Mouse (Mus musculus): Measurements from ENCODE around the gene Gsg1. TPM values are rescaled to one million over a fixed set of nuclear protein-coding genes. Genes with fewer than 3 reads are reported as not detected.

Gene Gsg1
- polyA plus RNA-seq, 1 experiment from 2014 or later: 0.64 TPM

DNA sequence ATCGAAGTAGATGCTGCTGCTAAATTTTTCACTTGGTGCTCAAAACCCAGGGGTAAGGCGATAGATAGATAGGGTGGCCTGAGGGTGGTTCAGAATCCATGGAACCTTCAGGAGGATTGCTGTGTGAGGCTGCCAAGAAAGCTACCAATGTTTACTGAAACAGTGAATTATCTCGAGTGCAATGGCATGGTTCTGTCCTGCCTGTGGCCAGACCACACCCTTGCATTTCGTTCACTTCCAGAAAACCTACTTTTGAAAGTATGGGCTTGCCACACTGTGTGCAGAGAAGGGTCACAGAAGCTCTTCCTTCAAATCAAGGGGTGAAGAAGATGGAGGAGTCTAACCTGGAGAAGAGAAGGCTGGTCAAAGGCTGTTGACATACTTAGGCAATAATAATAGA lies 48.3 kb downstream of the Gsg1 start:
- Histone ChIP-seq H3K36me3 (ENCODE audit: control insufficient read depth, insufficient read depth) (no peaks in the 10 kb centered on the region), H3K27ac (ENCODE audit: low read length) (no peak overlapping the region), H3K4me3 (ENCODE audit: low read length) (no peak overlapping the region), H3K9ac (ENCODE audit: low read length) (no peak overlapping the region), H3K4me1 (ENCODE audit: control insufficient read depth, insufficient read depth, low read length) (no peaks in the 10 kb centered on the region), H3K4me2 (ENCODE audit: low read depth, low read length) (no peak overlapping the region), H3K27me3 (ENCODE audit: control insufficient read depth, insufficient read depth, low read length) (no peaks in the 10 kb centered on the region), H3K9me3 (replicated peaks; ENCODE audit: control insufficient read depth, low read length) (no peaks in the 10 kb centered on the region)
- no peak for ATAC-seq (replicated peaks; ENCODE audit: extremely low read depth, insufficient read depth, low FRiP score)
- WGBS: 76% methylated on average over 4 of the region's 4 CpGs

DNA sequence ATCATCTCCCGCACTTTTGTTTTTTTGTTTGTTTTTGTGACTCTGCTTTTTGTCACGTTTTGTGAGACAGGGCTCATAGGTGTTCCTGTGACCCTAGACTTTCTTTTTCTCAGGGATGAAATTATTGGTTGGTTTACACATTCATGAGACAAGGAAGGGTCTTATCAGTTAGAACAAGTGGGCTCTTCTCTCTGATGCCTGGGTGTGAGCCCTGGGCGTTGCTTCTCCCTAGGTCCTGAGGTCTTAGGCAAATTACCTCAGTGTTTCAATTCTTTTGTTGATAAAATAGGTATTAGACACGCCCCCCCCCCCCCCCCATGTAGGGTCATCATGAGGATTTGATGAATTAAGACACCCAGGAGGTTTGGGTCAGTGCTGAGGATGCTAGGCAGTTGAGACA lies 49.3 kb downstream of the Gsg1 start:
- Histone ChIP-seq H3K9ac (ENCODE audit: low read length) (no peak overlapping the region), H3K4me3 (ENCODE audit: low read length) (no peak overlapping the region), H3K9me3 (replicated peaks; ENCODE audit: control insufficient read depth, low read length) (no peaks in the 10 kb centered on the region), H3K4me1 (ENCODE audit: control insufficient read depth, insufficient read depth, low read length) (no peaks in the 10 kb centered on the region), H3K27ac (ENCODE audit: low read length) (no peak overlapping the region), H3K36me3 (ENCODE audit: control insufficient read depth, insufficient read depth) (no peaks in the 10 kb centered on the region), H3K4me2 (ENCODE audit: low read depth, low read length) (no peak overlapping the region), H3K27me3 (ENCODE audit: control insufficient read depth, insufficient read depth, low read length) (no peaks in the 10 kb centered on the region)
- WGBS: 61% methylated on average over 4 of the region's 4 CpGs
- ATAC-seq (replicated peaks; ENCODE audit: extremely low read depth, insufficient read depth, low FRiP score): no peak

DNA sequence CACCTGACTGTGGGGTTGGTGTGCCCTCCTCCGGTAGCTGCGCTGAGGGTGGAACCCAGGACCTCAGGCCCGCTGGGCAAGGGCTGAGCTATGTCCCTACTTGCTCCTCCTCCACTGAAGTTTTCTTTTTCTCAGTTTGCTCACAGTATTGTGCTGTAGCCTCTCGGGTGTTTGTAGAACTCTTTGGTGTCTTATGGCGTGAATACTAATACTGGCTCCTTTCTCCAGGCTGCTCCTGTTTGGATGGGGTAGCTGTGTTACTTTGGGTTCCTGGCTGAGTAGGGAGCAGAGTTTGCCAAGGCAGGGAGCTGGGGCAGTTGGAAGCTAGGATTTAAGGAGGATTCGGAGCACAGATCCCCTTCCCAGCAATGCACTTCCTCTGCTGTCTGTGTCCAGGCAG lies 50.4 kb downstream of the Gsg1 start:
- Histone ChIP-seq H3K36me3 (ENCODE audit: control insufficient read depth, insufficient read depth) (no peaks in the 10 kb centered on the region), H3K27ac (ENCODE audit: low read length) (no peak overlapping the region), H3K9me3 (replicated peaks; ENCODE audit: control insufficient read depth, low read length) (no peaks in the 10 kb centered on the region), H3K27me3 (ENCODE audit: control insufficient read depth, insufficient read depth, low read length) (no peaks in the 10 kb centered on the region), H3K4me1 (ENCODE audit: control insufficient read depth, insufficient read depth, low read length) (no peaks in the 10 kb centered on the region), H3K9ac (ENCODE audit: low read length) (no peak overlapping the region), H3K4me2 (ENCODE audit: low read depth, low read length) (no peak overlapping the region), H3K4me3 (ENCODE audit: low read length) (no peak overlapping the region)
- WGBS: 64% methylated on average over 6 of the region's 6 CpGs
- ATAC-seq (replicated peaks; ENCODE audit: extremely low read depth, insufficient read depth, low FRiP score): no peak

DNA sequence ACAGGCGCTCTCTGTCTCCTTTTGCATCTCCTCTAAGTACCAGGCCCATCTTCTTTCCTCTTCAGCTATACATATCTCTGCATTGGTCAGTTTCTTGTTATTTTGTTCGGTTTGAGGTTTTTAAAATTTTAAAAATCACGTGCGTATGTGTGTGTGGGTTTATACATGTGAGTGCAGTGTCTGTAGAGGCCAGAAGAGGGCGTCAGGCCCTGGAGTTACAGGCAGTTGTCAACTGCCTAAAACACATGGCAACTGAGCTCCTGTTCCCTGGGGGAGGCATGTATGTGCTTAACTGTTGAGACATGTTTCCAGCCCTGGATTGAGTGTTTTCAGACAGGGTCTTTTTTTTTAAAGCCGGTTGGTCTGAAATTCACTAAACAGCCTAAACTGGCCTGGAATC lies 51.5 kb downstream of the Gsg1 start:
- Histone ChIP-seq H3K27me3 (ENCODE audit: control insufficient read depth, insufficient read depth, low read length) (no peaks in the 10 kb centered on the region), H3K9ac (ENCODE audit: low read length) (no peak overlapping the region), H3K4me2 (ENCODE audit: low read depth, low read length) (no peak overlapping the region), H3K9me3 (replicated peaks; ENCODE audit: control insufficient read depth, low read length) (no peaks in the 10 kb centered on the region), H3K36me3 (ENCODE audit: control insufficient read depth, insufficient read depth) (no peaks in the 10 kb centered on the region), H3K27ac (ENCODE audit: low read length) (no peak overlapping the region), H3K4me3 (ENCODE audit: low read length) (no peak overlapping the region), H3K4me1 (ENCODE audit: control insufficient read depth, insufficient read depth, low read length) (0 out of 2 replicates have a peak, but pooled peaks cover under 1% of the 10 kb centered on the region)
- ATAC-seq (replicated peaks; ENCODE audit: extremely low read depth, insufficient read depth, low FRiP score): no peak
- 90% methylated on average over 6 of the region's 6 CpGs for WGBS

DNA sequence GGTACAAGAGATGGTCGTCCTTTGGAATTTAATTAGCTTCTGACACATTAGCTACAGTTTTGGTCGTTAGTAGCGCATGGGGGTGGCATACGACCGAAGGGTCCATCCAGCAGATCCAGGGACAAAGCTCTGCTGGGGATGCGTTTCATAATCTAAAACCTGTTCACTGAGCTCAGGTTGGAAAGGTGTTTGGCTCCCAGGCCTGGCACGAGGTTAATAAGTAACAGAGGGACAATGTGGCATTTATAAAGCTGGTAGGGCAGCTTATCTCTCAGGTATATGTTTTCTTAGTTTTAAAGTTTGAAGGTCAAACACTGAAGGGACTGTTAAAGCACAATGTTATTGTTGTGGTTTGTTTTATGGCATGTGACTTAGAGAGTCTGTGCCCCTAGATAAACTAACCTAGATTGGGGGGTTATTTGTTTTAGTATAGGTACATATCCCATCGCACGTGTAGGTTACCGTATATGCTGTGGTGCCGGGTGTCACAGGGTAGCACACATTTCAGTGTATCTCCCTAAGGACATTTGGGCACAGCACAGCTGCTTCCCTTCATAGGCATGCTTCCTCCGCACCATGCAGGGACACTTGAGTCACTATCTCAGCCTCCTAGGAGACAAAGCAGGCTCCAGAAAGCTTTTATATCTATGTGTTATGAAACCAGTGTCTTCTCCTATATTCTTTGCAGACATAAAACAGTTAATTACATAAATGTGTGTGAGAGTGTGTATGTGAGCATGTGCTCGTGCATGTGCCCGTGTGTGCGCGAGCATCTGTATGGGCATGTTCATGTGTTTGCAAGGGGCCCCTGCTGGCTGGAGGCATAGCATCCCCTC lies 53.8 kb downstream of the Gsg1 start:
- Histone ChIP-seq H3K4me1 (ENCODE audit: control insufficient read depth, insufficient read depth, low read length) (peaks cover 3% of the 10 kb centered on the region; the same call in 1 of the 2 replicates), H3K36me3 (ENCODE audit: control insufficient read depth, insufficient read depth) (no peaks in the 10 kb centered on the region), H3K9ac (ENCODE audit: low read length) (no peak overlapping the region), H3K4me2 (ENCODE audit: low read depth, low read length) (no peak overlapping the region), H3K9me3 (replicated peaks; ENCODE audit: control insufficient read depth, low read length) (no peaks in the 10 kb centered on the region), H3K27me3 (ENCODE audit: control insufficient read depth, insufficient read depth, low read length) (no peaks in the 10 kb centered on the region), H3K4me3 (ENCODE audit: low read length) (no peak overlapping the region), H3K27ac (ENCODE audit: low read length) (no peak overlapping the region)
- WGBS: 86% methylated on average over 16 of the region's 16 CpGs
- ATAC-seq (replicated peaks; ENCODE audit: extremely low read depth, insufficient read depth, low FRiP score): no peak

DNA sequence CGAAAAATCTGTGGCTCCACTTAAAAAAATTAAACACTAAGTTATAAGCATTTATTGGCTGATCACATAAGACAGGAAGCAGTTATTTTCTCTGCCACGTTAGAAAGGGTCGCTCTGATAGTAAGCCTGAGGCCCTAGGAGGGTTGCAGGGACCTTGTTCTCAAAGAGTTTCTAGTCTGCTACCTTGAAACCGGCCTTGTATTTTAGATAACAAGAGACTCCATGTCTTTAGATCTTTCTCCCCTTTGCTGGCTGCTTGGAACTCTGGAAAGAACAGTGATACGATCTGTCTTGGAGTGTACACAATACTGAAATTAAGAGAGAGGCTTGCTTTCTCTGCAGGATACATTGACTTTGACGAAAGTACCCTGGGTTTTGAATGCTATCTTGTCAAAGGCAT lies 55.4 kb downstream of the Gsg1 start:
- H3K9me3 ChIP-seq (replicated peaks; ENCODE audit: control insufficient read depth, low read length): no peaks in the 10 kb centered on the region
- no peaks in the 10 kb centered on the region for H3K36me3 ChIP-seq (ENCODE audit: control insufficient read depth, insufficient read depth)
- H3K27me3 ChIP-seq (ENCODE audit: control insufficient read depth, insufficient read depth, low read length): no peaks in the 10 kb centered on the region
- 57% methylated on average over 6 of the region's 6 CpGs for WGBS
- peak overlapping the region; percentile 95 for H3K4me2 ChIP-seq (ENCODE audit: low read depth, low read length)
- no peak overlapping the region for H3K27ac ChIP-seq (ENCODE audit: low read length)
- H3K4me3 ChIP-seq (ENCODE audit: low read length): peak overlapping the region; percentile 88; the same call in 1 of the 2 replicates
- no peak for ATAC-seq (replicated peaks; ENCODE audit: extremely low read depth, insufficient read depth, low FRiP score)
- H3K4me1 ChIP-seq (ENCODE audit: control insufficient read depth, insufficient read depth, low read length): peaks cover 3% of the 10 kb centered on the region; the same call in 1 of the 2 replicates
- H3K9ac ChIP-seq (ENCODE audit: low read length): no peak overlapping the region

DNA sequence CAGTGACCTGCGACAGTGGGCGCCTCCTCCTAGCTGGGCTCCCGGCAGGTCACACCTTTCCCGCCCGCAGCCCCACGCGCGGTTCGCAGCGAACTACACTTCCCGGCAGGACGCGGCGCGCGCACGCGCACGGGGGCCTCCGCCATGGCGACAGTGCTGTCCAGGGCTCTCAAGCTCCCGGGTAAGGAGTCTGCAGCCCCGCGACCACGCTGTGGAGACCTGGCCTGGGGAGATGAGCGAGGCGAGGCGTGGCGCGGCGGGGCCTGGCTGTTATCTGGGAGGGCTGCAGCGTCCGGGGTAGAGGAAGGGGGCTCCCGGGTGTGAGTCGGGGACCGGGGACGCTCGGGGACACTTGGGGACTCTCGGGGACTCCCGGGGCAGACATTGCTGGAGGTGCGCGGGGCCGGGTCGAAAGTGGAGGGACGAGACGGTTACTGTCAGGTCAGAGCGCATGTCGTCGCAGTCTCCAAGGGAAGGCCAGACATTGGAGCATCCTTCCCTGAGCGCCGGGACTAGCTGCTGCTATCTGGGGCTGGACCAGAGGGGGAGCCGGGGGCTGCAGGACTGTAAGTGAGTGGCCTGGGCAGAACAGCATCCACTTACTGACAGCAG lies 56.1 kb downstream of the Gsg1 start, which contains the start of the genes Fam234b and Hebp1:
Gene Fam234b (plus strand): TSS at position 57 of the 612 bp plus-strand sequence.
Gene Hebp1 (minus strand): TSS at position 102 of the 612 bp plus-strand sequence.
- Histone ChIP-seq H3K4me1 (ENCODE audit: control insufficient read depth, insufficient read depth, low read length) (peaks cover 6% of the 10 kb centered on the region), H3K4me2 (ENCODE audit: low read depth, low read length) (peak within 1 kb of the TSS; percentile 95), H3K4me3 (ENCODE audit: low read length) (peak within 1 kb of the TSS; percentile 88), H3K9me3 (replicated peaks; ENCODE audit: control insufficient read depth, low read length) (no peaks in the 10 kb centered on the region), H3K27ac (ENCODE audit: low read length) (peak within 1 kb of the TSS; percentile 56), H3K27me3 (ENCODE audit: control insufficient read depth, insufficient read depth, low read length) (no peaks in the 10 kb centered on the region), H3K9ac (ENCODE audit: low read length) (peak within 1 kb of the TSS; percentile 88), H3K36me3 (ENCODE audit: control insufficient read depth, insufficient read depth) (no peaks in the 10 kb centered on the region)
- ATAC-seq (replicated peaks; ENCODE audit: extremely low read depth, insufficient read depth, low FRiP score): peak; percentile 86
- whole genome bisulfite sequencing: under 1% methylated on average over 52 of the region's 52 CpGs

DNA sequence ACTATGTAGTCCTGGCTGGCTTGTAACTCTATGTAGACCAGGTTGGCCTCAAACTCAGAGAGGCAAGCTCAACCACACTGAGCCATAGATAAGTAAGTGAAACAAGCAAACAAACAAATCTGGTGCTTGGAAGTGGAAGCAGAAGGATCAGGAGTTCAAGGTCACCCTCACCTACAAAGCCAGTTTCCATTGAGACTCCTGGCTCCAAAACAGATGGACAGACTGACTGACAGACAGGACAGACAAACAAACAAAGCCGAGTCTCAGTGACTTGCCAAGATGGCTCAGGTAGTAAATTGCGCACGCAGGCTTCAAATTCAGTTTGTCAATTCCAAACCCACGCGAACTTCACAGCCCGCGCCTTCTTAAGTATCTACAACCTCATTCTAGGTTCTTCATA lies 56.7 kb downstream of the Gsg1 start:
- no peaks in the 10 kb centered on the region for H3K36me3 ChIP-seq (ENCODE audit: control insufficient read depth, insufficient read depth)
- 16% methylated on average over 7 of the region's 7 CpGs for WGBS
- peak overlapping the region; percentile 88 for H3K4me3 ChIP-seq (ENCODE audit: low read length)
- H3K27me3 ChIP-seq (ENCODE audit: control insufficient read depth, insufficient read depth, low read length): no peaks in the 10 kb centered on the region
- peaks cover 6% of the 10 kb centered on the region for H3K4me1 ChIP-seq (ENCODE audit: control insufficient read depth, insufficient read depth, low read length)
- peak overlapping the region; percentile 88 for H3K9ac ChIP-seq (ENCODE audit: low read length)
- no peak for ATAC-seq (replicated peaks; ENCODE audit: extremely low read depth, insufficient read depth, low FRiP score)
- no peak overlapping the region for H3K27ac ChIP-seq (ENCODE audit: low read length)
- peak overlapping the region; percentile 95 for H3K4me2 ChIP-seq (ENCODE audit: low read depth, low read length)
- H3K9me3 ChIP-seq (replicated peaks; ENCODE audit: control insufficient read depth, low read length): no peaks in the 10 kb centered on the region

DNA sequence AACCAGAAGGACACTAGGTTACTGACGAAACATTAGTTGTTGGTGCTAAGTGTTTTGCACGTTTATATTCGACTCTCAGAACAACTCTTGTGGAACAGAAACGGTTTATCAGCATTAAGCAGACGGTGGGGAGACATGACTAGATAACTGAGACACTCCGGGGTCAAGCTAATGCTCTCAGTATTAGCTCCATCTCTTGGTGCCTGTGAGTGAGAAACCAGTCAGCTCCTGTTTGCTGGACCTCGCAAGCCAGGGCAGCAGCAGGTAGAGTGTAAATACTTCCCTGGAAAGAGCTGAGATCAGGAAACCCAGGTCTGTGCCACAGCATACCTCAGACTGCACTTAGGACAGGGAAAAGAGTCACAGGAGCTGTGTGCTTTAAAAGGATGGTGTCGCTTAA lies 57.4 kb downstream of the Gsg1 start:
- ATAC-seq (replicated peaks; ENCODE audit: extremely low read depth, insufficient read depth, low FRiP score): no peak
- Histone ChIP-seq H3K4me1 (ENCODE audit: control insufficient read depth, insufficient read depth, low read length) (peaks cover 6% of the 10 kb centered on the region), H3K27me3 (ENCODE audit: control insufficient read depth, insufficient read depth, low read length) (no peaks in the 10 kb centered on the region), H3K36me3 (ENCODE audit: control insufficient read depth, insufficient read depth) (no peaks in the 10 kb centered on the region), H3K27ac (ENCODE audit: low read length) (no peak overlapping the region), H3K4me3 (ENCODE audit: low read length) (no peak overlapping the region), H3K4me2 (ENCODE audit: low read depth, low read length) (no peak overlapping the region), H3K9me3 (replicated peaks; ENCODE audit: control insufficient read depth, low read length) (no peaks in the 10 kb centered on the region), H3K9ac (ENCODE audit: low read length) (no peak overlapping the region)
- WGBS: 42% methylated on average over 8 of the region's 8 CpGs

Measured in heart, embryonic 16.5 days (tissue).